Mouse (Mus musculus) mesoderm, embryonic 11.5 days (tissue): Measurements from ENCODE around the gene Trib3.
"Not testable (repeated sequence)": the region's sequence is repeated elsewhere in the genome, so short reads cannot be mapped to it uniquely, and the experiment has no call there.

Source experiments
- DNase-seq: peaks from one replicate; pipeline ENCODE4 v3.0.0-alpha.2; 2012; ENCODE audit warnings: low read depth, low spot score

Gene Trib3

DNA sequence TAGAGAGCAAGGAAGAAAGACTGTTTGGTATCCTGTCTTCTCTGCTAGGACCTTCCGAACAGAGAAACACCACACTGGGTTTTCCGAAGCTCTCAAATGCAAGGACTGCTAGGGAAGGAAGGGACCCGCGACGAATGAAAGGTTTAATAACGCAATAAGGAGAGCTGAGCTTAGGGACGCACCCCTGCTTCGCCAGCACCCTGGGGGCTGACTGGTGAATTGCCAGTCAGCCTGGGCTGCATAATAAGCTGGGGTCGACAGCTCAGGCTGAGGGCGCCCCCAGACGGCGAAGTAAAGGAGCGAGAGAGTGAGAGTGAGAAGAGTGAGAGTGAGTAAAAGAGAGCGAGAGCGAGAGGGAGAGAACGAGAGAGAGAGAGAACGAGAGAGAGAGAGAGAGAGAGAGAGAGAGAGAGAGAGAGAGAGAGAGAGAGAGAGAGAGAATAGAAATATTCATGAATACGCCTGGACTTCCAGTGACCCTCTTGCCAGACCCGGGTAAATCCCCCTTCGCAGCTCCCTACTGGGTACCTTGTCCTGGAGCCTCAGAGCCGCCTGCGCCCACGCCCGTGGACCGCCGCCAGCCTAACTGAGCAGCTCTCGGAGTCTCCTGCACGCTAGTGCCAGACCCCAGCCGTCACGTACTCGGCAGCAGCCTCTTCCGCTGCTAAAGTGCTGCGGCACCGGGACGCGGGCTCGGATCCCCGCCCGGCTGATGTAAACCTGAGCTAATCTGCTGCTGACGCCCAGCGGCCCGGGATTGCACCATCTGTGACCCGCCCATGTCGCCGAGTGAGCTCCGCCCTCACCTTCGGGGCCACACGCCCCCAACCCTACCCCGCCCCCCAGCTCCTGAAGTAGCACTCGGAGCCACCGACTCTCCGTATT, at the start of gene Trib3:
Trib3 (minus strand) TSS at position 704 of the 885 bp plus-strand sequence.
- peak; percentile 86 for DNase-seq

GRCm38 (mm10) chr2:152393225-152394017, 49.6 kb upstream of the Trib3 start:
- no peak for DNase-seq

- peak; percentile 75 for DNase-seq
These were observed 49.0 kb upstream of the Trib3 start for GRCm38 (mm10) chr2:152392786-152393185.

GRCm38 (mm10) chr2:152384191-152384590, 40.4 kb upstream of the Trib3 start:
- DNase-seq: no peak

DNA sequence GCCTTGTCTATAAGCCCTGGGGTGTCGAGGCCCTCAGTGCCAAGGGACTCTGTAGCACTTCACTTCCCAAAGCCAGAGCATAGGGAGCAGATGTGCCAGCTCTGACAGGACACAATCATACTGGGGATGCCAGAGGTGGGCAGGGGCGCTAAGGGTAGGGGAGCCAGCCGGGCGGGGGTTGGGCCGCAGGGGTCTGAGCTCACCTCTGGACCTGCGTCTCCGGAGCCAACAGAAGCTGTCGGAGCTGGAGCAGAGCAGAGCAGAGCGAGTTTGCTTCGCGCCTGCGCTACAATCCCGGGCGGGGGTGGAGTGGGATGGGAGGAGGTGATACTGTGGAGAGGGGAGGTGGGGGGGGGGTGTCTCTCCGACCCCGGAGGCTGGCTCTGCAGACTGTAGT, 32.5 kb upstream of the Trib3 start, which contains the start of gene Nrsn2:
Nrsn2 (minus strand) TSS at position 294 of the 397 bp plus-strand sequence.
- no peak for DNase-seq

DNA sequence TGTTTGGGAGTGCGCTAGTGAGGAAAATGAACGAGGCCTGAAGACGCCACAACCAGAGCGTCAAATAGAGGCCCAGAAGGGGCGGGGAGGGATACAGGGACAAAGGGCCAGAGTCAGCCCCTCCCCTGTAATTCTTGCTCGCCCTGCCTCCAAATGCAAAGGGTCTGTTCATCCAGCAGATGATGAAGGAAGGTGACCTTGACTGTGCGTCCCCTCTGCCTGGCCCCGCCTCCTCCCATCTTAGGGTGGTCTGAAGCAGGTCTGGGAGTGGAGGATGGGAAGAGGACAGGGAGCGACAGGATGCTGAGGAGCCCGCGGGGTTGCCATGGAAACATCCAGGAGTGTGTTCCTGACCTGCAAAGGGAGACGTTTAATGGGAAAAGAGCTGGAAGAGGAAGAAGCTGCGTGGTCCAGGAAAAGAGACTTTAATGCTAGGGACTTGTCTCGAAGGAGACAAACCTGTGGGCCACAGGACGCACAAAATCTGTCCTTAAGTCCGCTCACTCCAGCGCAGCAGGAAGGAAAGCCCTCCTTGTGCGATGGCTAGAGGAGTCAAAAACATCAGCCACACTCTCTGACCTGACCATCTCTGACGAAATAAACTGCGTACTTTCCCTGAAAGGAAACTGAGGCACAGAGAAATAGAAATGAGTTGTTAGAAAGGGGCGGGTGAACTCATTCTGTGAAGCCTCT, 32.0 kb upstream of the Trib3 start:
- peak; percentile 76 for DNase-seq

DNA sequence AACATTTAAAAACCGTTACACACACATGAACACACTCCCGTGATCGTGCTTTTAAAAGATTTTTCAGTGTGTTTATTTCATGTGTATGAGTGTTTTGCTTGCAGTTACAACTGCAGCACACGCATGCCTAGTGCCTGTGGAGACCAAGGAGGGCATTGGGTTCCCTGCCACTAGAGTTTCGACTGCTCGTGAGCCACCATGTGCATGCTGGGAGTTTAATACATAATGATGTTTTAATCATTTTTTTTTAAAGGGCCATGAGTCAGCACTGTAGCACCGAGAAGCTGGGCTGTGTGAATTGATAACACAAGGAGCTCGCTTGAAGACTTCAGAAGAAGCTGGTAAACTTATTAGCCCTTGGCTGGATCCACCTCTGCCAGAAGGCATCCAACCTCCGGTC, 29.7 kb upstream of the Trib3 start:
- DNase-seq: no peak

GRCm38 (mm10) chr2:152372661-152373060, 28.8 kb upstream of the Trib3 start:
- no peak for DNase-seq

DNA sequence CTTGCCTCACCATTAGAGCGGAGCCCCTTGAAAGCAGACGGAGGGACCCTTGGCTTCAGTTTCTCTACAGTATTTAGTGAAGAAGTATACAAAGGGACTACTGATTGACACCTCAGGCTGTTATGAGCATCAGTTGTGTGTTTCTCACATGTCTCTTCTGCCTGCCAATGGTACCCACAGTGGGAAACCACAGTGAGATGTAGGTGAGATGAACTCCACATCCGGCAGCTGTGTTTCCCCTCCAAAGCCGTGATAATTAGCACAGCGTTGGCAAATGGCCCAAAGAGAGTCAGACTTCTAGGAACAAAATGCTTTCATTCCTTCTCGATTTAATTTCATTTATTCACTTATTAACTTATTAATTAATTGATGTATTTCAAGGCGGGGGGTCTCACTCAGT, 28.3 kb upstream of the Trib3 start:
- no peak for DNase-seq

- DNase-seq: peak; percentile 88
These were observed 24.8 kb upstream of the Trib3 start for GRCm38 (mm10) chr2:152368532-152369140.

GRCm38 (mm10) chr2:152367917-152368316, 24.1 kb upstream of the Trib3 start:
- no peak for DNase-seq

DNA sequence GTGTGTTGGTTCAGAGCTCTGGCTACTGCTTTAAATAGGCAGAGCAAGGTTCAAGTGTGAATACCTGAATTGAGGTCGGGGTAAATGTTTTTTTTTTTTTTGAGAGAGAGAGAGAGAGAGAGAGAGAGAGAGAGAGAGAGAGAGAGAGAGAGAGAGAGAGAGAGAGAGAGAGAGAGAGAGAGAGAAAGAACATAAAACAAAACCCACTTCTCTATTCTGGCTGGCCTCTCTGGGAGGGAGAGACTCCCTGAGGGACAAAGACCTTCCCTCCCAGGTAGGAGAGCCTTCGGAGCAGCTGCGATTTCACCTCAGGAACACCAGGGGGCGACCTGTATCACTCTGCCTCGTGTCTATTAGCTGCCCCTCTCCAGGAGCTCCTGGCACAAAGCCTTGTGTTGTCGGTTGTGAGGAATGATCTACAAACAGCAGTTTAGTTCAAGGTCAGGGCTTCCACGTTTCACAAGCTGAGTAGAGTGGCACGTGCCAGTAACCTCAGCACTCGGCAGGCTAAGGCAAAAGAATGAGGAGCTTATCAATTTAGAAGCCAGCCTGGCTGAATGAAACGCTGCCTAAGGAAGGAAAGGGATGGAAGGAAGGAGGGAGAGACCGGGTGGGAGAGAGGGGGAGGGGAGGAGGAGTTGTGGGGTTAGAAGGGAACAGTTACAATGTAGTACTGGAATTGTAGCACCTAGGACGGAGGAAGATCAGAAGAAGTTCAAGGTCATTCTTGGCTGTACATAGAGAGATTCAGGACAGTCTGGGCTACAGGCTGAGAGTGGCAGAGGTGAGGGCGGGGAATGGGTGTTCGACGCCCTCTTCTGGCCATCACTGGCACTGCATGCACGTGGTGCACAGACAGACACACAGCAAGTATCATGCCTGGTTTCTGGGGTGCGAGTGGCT, 19.7 kb upstream of the Trib3 start:
- peak; percentile 89 for DNase-seq

GRCm38 (mm10) chr2:152361193-152361592, 17.4 kb upstream of the Trib3 start:
- DNase-seq: no peak

DNA sequence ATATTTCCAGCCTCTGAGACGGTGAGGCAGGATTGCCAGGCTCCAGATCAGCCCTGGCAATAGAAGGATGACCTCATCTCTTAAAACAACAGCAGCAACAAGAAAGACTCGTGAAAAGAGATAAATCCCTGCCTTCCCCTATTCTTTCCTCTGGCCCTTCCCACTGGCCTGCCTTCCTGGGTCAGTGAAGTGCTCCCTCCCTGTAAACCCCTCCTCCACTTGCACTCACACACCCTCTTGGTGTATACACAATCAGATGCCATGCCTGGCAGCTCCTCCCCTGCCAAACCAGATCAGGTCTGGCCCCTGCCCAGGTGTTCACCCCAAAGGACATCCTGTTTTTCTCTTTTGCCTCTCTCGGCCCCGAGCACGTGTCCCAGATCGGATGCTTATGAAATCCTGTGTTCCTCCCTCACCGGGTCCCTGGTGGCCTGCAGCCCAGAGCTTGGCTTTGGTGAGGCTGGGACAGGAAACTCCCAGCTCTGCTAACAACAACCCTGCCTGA, 16.5 kb upstream of the Trib3 start:
- no peak for DNase-seq

DNA sequence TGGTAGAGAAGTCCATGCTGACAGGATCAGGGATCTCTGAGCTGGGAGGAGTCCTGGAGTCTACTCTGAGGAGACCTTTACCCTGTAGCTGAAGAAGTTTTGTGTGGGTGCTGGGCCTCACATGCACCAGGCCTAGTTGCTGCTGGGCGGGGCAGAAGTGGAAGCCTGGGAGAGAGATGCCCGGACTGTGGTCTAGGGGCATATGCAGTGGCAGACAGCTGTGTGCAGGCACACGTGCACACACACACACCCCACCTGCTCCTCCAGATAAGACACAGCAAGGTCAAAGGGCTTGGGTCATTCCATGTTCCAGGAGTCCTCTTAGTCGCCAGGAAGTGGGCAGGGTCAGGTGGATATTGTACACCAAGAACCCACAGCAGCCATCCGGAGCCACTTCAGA, 15.8 kb upstream of the Trib3 start:
- DNase-seq: no peak

DNA sequence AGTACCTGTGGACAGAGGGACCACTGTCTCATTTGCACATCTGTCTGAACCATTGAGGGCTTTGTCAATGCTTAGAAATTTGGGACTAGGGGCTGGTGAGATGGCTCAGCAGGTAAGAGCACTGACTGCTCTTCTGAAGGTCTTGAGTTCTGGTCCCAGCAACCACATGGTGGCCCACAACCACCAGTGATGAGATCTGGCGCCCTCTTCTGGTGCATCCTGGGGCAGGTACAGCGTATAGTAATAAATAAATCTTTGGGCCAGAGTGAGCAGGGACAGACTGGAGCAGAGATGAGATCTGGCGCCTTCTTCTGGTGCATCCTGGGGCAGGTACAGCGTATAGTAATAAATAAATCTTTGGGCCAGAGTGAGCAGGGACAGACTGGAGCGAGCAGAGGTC, 15.1 kb upstream of the Trib3 start:
- DNase-seq: not testable (repeated sequence)

- no peak for DNase-seq
These were observed 13.4 kb upstream of the Trib3 start for GRCm38 (mm10) chr2:152357254-152357653.

GRCm38 (mm10) chr2:152349842-152350540, 6.2 kb upstream of the Trib3 start:
- DNase-seq: no peak

GRCm38 (mm10) chr2:152349205-152349604, 5.4 kb upstream of the Trib3 start:
- DNase-seq: no peak

DNA sequence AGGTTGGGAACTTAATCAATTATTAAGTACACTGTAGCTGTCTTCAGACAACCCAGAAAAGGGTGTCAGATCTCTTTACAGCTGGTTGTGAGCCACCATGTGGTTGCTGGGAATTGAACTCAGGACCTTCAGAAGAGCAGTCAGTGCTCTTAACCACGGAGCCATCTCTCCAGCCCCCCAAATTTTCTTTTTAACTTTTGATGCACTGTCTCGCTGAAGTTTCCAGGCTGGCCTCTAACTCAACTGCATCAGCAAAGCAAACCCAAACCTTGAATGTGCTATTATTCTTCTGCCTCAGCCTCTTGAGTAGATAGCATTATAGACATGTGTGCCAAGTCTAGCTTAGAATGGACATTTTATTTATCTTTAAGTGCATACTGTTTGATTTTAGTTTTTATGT, 3.9 kb upstream of the Trib3 start:
- no peak for DNase-seq
